Mouse (Mus musculus): ENCODE measurements around the gene Stk38l. TPM values are rescaled to one million over a fixed set of nuclear protein-coding genes. Genes with fewer than 3 reads are reported as not detected.
A peak's percentile ranks its signal among the peaks of the same experiment; 100 is the strongest.
"Not testable (repeated sequence)": the region's sequence is repeated elsewhere in the genome, so short reads cannot be mapped to it uniquely, and the experiment has no call there.

Gene Stk38l
- total RNA-seq, 2 experiments from 2014 or later: 19.2 to 19.6 TPM

DNA sequence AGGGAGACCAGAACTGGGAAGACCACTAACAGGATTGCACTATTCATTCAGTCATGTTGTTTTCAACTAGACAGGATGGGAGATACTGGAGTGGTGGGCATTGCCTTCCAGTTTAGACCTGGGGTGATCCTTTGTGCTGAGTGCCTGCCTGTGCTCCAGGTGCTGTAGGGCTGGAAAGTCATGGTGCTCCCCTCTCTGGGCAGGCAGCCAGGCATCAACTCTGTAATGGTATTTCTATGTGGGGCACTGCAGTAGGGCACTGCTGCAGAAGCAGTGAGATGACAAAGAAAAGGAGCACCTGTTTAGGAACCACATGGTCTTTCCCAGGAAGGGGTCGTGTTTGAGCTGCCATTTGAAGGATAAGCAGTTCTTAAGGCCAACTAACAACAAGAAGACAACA, 7.9 kb downstream of the Stk38l start:
- DNase-seq (ENCODE audit: low spot score in 2 of 2): no peak

- DNase-seq (ENCODE audit: low spot score in 2 of 2): no peak
Observed at GRCm38 (mm10) chr6:146733554-146733953, 8.8 kb downstream of the Stk38l start.

DNA sequence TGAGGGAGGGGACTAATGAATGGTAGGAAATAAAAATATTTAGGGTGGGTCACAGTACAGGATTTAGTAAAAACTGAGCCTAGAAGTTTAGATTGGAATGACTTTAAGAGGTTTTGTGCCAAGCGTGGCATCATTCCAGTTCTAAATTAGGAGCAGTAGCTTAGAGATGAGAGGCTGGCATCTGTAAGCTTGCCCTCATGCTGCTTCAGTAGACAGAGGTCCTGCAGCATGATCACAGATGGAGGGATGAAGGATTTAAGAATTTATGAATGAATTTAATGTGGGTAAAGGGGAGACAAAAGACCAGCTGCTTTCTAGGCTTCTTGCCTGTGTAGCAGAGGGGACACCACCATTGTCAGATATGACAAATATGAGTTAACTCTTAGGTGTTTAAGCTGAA, 14.1 kb downstream of the Stk38l start:
- peak in 1 of 2 experiments; percentile 24 for DNase-seq (ENCODE audit: low spot score in 2 of 2)

- no peak for DNase-seq (ENCODE audit: low spot score in 2 of 2)
Observed at GRCm38 (mm10) chr6:146740724-146741123, 15.9 kb downstream of the Stk38l start.

- DNase-seq (ENCODE audit: low spot score in 2 of 2): no peak
Observed at GRCm38 (mm10) chr6:146741986-146742635, 17.3 kb downstream of the Stk38l start.

DNA sequence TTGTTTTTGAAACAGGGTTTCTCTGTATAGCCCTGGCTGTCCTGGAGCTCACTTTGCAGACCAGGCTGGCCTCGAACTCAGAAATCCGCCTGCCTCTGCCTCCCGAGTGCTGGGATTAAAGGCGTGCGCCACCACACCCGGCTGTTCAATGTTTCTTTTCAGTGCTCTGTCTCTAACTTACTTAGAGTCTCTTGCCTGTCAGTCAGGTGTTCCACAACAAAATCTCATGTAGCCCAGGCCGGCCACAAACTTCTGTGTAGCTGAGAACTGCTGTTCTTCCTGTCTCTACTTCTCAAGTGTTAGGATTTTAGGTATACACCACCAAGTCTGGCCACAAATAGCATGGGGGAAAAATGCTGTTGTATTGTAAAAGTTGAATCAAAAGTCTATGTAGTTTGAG, 19.5 kb downstream of the Stk38l start:
- not testable (repeated sequence) for DNase-seq (ENCODE audit: low spot score in 2 of 2)

- no peak for DNase-seq (ENCODE audit: low spot score in 2 of 2)
Observed at GRCm38 (mm10) chr6:146745180-146745579, 20.4 kb downstream of the Stk38l start.

DNA sequence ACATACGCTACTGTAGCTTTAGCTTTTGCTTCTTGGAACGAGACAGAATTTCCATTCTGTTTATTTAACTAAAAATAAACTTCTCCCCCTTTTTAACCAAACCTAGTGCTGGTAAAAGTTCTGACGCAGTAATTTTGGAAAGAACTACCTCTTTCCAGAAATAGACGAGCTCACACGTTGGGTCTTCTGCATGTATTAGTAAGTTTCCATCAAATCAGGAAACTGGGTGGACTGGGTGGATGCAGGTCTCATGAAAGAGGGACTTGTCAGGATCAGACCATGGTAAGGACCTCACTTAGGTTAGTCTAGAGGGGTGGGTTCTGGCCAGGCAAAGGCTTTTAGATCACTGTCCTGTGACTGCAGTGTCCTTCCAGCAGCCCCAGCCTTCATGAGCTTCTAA, 21.8 kb downstream of the Stk38l start:
- no peak for DNase-seq (ENCODE audit: low spot score in 2 of 2)

DNA sequence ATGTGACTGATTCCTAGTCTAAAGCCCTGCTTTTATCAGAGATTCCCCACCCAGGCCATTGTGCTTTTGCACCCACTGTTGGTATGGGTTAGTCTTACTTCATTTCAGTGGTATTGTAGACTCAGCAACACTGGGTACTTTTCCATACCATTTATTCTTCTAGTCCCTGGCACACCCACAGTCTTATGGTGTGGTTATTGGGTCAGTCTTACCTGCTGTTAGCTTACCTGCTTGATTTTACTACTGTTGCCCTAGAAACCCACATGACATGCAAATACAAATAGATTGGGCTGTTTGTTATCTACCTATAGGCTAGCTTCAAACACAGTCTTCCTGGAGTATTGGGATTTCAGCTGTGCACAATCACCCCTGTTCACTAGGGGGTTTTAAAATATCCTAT, 22.3 kb downstream of the Stk38l start:
- no peak for DNase-seq (ENCODE audit: low spot score in 2 of 2)

- DNase-seq (ENCODE audit: low spot score in 2 of 2): no peak
Observed at GRCm38 (mm10) chr6:146748271-146748670, 23.5 kb downstream of the Stk38l start.

DNA sequence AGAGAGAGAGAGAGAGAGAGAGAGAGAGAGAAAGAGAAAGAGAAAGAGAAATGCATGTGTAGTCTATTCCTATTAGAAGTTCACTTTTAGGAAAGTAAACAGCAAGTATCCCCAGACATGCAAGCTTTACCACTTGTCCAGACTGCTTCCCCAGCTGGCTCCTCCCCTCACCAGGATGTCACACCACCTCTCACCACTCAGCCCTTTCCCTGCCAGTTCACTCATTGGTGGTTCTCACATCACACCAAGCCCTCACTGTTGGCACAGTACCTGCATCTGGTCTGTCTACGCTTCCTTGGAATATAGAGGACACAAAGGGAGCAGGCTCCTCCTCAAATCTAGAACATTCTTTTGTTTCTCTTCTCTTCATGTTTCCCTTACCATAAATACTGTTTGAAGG, 26.9 kb downstream of the Stk38l start:
- DNase-seq (ENCODE audit: low spot score in 2 of 2): no peak

- DNase-seq (ENCODE audit: low spot score in 2 of 2): no peak
Observed at GRCm38 (mm10) chr6:146752178-146752577, 27.4 kb downstream of the Stk38l start.

DNA sequence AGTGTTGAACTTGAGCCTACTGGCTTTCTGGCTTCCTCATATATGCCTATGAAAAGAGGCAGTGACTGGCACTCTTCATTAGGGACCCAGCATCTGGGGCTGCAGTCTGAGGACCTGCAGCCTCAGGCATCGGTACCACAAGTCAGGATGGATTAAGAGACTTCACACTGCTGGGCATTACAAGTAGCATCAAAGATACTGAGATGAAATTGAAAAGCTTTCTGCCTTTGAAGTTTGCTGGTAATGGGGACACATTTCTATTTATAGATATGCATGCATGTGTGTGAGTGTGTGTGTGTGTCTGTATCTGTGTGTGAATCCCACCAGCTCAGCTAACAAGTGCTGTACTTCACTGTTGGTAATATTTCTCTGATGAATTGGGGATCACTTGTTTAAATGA, 27.8 kb downstream of the Stk38l start:
- DNase-seq (ENCODE audit: low spot score in 2 of 2): no peak

DNA sequence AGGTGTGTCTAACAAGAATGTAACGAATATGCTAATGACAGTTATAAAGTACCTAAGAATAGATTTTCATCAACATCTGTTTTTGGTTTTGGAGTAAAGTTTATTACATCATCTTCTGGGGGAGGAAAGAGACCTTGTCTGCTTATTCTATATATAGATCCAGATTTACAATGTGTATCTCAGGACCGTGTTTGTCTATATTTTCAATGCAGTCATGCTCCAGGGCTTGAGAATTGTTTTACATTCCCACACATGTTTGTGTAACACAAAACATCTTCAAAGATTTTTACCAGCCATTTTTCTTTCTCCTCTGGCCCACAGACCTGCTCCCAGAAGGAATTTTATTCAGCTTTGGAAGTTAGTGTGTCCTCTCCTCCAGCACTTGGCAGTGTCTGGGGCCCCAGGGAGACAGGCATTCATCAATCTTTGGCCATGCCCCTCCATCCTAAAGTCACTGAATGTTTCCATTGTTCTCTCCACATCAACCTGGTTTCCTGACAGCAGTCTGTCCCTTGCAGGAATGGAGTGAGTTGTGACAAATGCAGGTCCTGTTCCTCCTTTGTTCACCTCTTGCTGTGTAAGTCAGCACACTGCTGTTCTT, 28.9 kb downstream of the Stk38l start:
- no peak for DNase-seq (ENCODE audit: low spot score in 2 of 2)

GRCm38 (mm10) chr6:146755136-146755535, 30.3 kb downstream of the Stk38l start:
- DNase-seq (ENCODE audit: low spot score in 2 of 2): no peak

DNA sequence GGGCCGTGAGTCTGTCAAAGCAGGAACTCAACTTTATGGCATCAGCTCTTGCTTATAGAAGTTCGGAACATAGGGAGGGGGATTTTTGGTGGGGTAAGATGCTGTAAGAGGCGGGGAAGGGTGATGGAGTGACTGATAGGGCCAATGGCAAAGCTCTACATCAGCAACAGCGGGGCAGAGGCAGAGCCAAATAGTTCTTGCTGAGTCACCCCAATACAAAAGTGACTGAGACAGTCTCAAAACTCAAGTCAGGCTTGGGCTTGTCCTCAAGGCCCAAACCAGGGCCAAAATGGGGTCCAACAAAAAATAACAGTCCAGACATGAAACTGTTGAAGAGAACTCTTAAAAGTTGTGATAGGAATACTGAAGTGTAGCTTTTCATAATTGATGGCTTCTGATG, 30.9 kb downstream of the Stk38l start:
- DNase-seq (ENCODE audit: low spot score in 2 of 2): no peak

GRCm38 (mm10) chr6:146759027-146759426, 34.2 kb downstream of the Stk38l start:
- no peak for DNase-seq (ENCODE audit: low spot score in 2 of 2)

DNA sequence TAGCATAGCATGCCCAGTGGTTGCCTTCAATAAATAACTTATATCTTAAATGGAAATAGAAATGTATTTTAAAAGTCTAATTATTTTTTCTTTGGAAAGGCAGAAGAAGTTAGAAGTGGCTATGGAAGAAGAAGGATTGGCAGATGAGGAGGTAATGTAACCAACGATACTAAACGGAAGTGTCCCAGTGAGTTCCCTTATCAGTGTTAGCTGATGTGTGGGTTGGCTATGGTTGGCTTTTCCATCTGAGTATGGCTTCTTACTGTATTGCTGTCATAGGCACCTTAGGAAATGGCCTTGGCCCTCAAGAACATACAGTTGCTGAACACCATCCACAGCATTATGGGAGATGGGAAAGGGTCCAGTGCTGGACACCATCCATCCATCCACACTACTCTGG, 35.2 kb downstream of the Stk38l start:
- DNase-seq (ENCODE audit: low spot score in 2 of 2): no peak

DNA sequence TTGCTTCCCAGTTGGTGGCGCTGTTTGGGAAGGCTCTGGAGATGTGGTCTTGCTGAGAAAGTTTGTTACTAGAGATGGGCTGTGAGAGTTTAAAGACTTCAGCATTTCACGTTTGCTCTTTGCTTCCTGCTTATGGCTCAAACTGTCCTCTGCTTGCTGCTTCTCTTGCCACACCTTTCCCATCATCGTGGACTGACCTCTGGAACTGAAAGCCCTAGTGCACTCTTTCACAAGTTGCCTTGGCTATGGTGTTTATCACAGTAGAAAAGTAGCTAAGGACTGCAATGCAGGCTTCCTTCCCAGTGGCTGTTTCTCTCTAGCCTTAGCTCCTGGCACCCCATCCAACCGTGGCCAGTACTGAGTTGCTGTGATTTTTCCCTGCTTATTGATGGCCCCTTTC, 35.9 kb downstream of the Stk38l start:
- no peak for DNase-seq (ENCODE audit: low spot score in 2 of 2)

- peak; percentile 9 to 24 for DNase-seq (ENCODE audit: low spot score in 2 of 2)
Observed at GRCm38 (mm10) chr6:146762264-146762898, 37.6 kb downstream of the Stk38l start.

DNA sequence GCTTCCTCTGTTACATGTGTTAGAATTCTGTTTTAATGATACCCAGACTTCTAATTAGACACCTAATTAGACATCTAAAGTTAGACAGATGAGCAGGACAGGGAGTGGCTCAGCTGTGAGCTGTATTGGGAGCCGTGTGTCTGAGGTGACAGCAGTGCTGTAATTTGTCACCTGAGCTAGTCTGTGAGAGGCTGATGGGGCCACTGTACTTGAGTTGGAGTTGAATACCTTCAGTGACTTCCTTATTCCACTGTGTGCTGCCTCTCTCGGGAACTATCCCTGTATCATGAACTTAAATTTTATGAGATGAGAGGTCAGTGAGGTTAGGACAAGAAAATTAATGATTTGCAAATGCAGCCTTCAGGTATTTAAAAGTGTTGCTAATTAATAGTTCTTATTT, 39.8 kb downstream of the Stk38l start:
- no peak for DNase-seq (ENCODE audit: low spot score in 2 of 2)

DNA sequence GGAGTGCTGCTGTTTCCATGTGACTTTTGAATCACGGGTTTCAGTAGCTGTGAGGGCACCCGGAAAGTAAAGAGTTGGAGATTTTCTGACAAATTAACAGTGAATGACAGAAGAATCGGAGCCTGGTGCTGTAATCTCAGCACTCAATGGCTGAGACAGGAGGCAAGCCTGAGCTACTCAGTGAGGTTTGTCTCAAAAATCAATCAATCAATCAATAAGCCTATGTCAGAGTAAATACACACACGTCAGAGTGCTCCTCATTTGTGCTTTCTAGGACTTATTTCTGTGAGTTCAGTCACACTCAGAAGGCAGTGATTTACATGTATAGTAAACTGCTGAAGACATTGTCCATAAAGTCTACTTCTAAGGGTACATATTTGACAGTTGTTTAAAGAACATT, 40.5 kb downstream of the Stk38l start:
- no peak for DNase-seq (ENCODE audit: low spot score in 2 of 2)
